Mouse (Mus musculus): ENCODE measurements at regions not wholly inside any gene's neighbourhood (a gene's known extent, or its start where the extent isn't known, plus 50 kb on each side); places are given as distances from the start of the nearest gene placed in this dataset.

GRCm38 (mm10) chr11:44316061-44316460 lies 83.8 kb upstream of the Il12b start:
- TF ChIP-seq CTCF (IDR thresholded peaks at IDR 0.05; ENCODE audit: control insufficient read depth, insufficient read depth, insufficient replicate concordance, low read depth, low read length) (no peak), POLR2A (IDR thresholded peaks at IDR 0.05; ENCODE audit: control insufficient read depth, low read depth, low read length) (no peak)
- no peak overlapping the region for H3K27ac ChIP-seq (ENCODE audit: control insufficient read depth, insufficient read depth, low read depth, low read length)

DNA sequence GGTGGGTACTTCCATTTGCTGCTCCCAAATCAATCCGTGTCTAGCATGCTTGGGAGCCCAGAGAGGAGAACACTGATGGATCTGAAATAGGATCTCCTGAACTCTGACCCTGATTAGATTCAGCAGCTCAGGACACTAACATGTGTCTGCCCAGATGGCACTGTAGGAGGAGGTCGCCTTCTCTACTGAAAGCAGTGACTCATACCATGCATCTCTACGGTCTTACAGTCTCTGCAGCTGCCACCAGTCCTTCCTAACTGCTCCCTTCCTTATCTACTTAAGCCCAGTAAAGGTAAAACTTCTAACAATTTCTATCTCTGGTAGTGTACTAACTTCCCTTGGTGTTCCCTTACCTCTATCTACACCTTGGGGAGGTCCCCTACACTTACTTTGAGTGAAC lies 80.7 kb upstream of the Il12b start:
- Histone ChIP-seq H3K4me1 (ENCODE audit: control insufficient read depth, insufficient read depth, low read length) (no peaks in the 10 kb centered on the region), H3K27me3 (ENCODE audit: control insufficient read depth, insufficient read depth, low read length) (no peaks in the 10 kb centered on the region), H3K27ac (ENCODE audit: control insufficient read depth, insufficient read depth, low read depth, low read length) (no peak overlapping the region)

More at GRCm38 (mm10) chr11:44316061-44316460, 83.8 kb upstream of the Il12b start:
- Histone ChIP-seq H3K36me3 (ENCODE audit: control insufficient read depth, insufficient read depth, low read length) (no peaks in the 10 kb centered on the region), H3K4me1 (ENCODE audit: control insufficient read depth, insufficient read depth, low read length) (no peaks in the 10 kb centered on the region), H3K4me3 (ENCODE audit: control insufficient read depth, low read depth, low read length) (no peak overlapping the region), H3K27me3 (ENCODE audit: control insufficient read depth, insufficient read depth, low read length) (no peaks in the 10 kb centered on the region)

GRCm38 (mm10) chr11:44323314-44323713 lies 76.5 kb upstream of the Il12b start:
- TF ChIP-seq CTCF (IDR thresholded peaks at IDR 0.05; ENCODE audit: control insufficient read depth, insufficient read depth, insufficient replicate concordance, low read depth, low read length) (no peak), POLR2A (IDR thresholded peaks at IDR 0.05; ENCODE audit: control insufficient read depth, low read depth, low read length) (no peak)
- Histone ChIP-seq H3K27ac (ENCODE audit: control insufficient read depth, insufficient read depth, low read depth, low read length) (no peak overlapping the region), H3K27me3 (ENCODE audit: control insufficient read depth, insufficient read depth, low read length) (no peaks in the 10 kb centered on the region), H3K4me3 (ENCODE audit: control insufficient read depth, low read depth, low read length) (no peak overlapping the region), H3K4me1 (ENCODE audit: control insufficient read depth, insufficient read depth, low read length) (no peaks in the 10 kb centered on the region), H3K36me3 (ENCODE audit: control insufficient read depth, insufficient read depth, low read length) (no peaks in the 10 kb centered on the region)

More for the DNA sequence above, 80.7 kb upstream of the Il12b start:
- H3K4me3 ChIP-seq (ENCODE audit: control insufficient read depth, low read depth, low read length) = no peak overlapping the region
- TF ChIP-seq CTCF (IDR thresholded peaks at IDR 0.05; ENCODE audit: control insufficient read depth, insufficient read depth, insufficient replicate concordance, low read depth, low read length) (no peak), POLR2A (IDR thresholded peaks at IDR 0.05; ENCODE audit: control insufficient read depth, low read depth, low read length) (no peak)
- no peaks in the 10 kb centered on the region for H3K36me3 ChIP-seq (ENCODE audit: control insufficient read depth, insufficient read depth, low read length)

DNA sequence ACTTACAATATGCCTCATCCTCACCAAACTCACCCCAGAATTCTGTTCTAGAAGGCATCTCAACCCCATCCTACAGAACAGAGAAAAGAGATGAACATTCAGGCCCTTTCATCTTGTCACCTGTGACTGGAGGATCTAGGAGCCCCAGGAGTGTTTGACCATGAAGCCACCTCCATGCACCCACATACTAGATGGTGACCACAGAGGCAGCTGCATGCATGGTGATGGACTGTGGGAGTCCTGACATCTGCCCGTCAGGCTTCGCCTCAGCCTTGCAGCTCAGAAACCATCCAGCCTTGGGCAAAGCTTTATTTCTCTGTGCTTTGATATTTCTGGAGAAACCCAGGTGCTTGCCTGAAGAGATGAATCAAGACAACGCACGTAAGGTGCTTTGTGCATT lies 74.8 kb upstream of the Il12b start:
- Histone ChIP-seq H3K4me3 (ENCODE audit: control insufficient read depth, low read depth, low read length) (no peak overlapping the region), H3K36me3 (ENCODE audit: control insufficient read depth, insufficient read depth, low read length) (no peaks in the 10 kb centered on the region), H3K4me1 (ENCODE audit: control insufficient read depth, insufficient read depth, low read length) (no peaks in the 10 kb centered on the region), H3K27ac (ENCODE audit: control insufficient read depth, insufficient read depth, low read depth, low read length) (no peak overlapping the region), H3K27me3 (ENCODE audit: control insufficient read depth, insufficient read depth, low read length) (no peaks in the 10 kb centered on the region)
- TF ChIP-seq CTCF (IDR thresholded peaks at IDR 0.05; ENCODE audit: control insufficient read depth, insufficient read depth, insufficient replicate concordance, low read depth, low read length) (no peak), POLR2A (IDR thresholded peaks at IDR 0.05; ENCODE audit: control insufficient read depth, low read depth, low read length) (no peak)

DNA sequence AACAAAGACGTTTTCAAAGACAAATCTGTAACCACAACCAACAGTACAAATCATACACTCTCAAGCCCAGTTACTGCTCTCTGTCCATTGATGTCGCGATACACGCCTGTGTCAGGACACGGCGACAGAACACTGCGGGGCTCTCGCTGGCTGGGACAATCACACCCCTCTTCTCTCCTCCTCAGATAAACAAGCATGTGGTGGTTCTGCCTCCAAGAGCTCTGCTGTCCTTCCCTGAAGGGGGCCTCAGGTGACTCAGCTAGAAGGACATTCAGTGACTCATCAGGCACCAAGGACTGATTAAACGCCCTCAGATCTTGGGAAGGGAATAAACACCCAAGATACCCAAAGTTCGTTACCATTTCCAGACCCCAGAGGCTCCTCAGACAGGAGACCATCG lies 74.3 kb upstream of the Il12b start:
- Histone ChIP-seq H3K36me3 (ENCODE audit: control insufficient read depth, insufficient read depth, low read length) (no peaks in the 10 kb centered on the region), H3K4me1 (ENCODE audit: control insufficient read depth, insufficient read depth, low read length) (no peaks in the 10 kb centered on the region), H3K4me3 (ENCODE audit: control insufficient read depth, low read depth, low read length) (no peak overlapping the region), H3K27me3 (ENCODE audit: control insufficient read depth, insufficient read depth, low read length) (no peaks in the 10 kb centered on the region), H3K27ac (ENCODE audit: control insufficient read depth, insufficient read depth, low read depth, low read length) (no peak overlapping the region)
- no peak for TF ChIP-seq CTCF (IDR thresholded peaks at IDR 0.05; ENCODE audit: control insufficient read depth, insufficient read depth, insufficient replicate concordance, low read depth, low read length)
- no peak for TF ChIP-seq POLR2A (IDR thresholded peaks at IDR 0.05; ENCODE audit: control insufficient read depth, low read depth, low read length)

DNA sequence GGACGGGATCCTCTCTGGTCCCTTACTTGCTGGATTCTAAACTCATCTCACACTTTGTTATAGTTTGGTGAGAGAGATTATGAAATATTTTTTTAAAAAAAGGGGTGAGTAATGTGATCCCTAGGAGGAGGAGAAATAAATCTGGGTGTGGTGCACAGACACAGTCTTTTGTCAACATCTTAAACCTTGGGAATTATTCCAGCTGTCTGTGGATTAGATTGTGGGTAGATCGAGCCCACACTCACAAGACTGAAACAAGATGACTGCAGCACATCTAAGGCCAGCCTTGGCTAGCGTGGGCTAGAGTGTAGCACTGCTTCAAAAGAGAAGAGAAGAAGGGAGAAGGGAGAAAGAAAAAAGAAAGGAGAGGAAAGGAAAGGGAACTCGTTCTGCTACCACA lies 70.4 kb upstream of the Il12b start:
- Histone ChIP-seq H3K4me3 (ENCODE audit: control insufficient read depth, low read depth, low read length) (no peak overlapping the region), H3K4me1 (ENCODE audit: control insufficient read depth, insufficient read depth, low read length) (no peaks in the 10 kb centered on the region), H3K27me3 (ENCODE audit: control insufficient read depth, insufficient read depth, low read length) (no peaks in the 10 kb centered on the region), H3K27ac (ENCODE audit: control insufficient read depth, insufficient read depth, low read depth, low read length) (no peak overlapping the region), H3K36me3 (ENCODE audit: control insufficient read depth, insufficient read depth, low read length) (no peaks in the 10 kb centered on the region)
- TF ChIP-seq CTCF (IDR thresholded peaks at IDR 0.05; ENCODE audit: control insufficient read depth, insufficient read depth, insufficient replicate concordance, low read depth, low read length) = no peak
- TF ChIP-seq POLR2A (IDR thresholded peaks at IDR 0.05; ENCODE audit: control insufficient read depth, low read depth, low read length) = no peak

- Histone ChIP-seq H3K27me3 (ENCODE audit: control insufficient read depth, insufficient read depth, low read length) (no peaks in the 10 kb centered on the region), H3K4me3 (ENCODE audit: control insufficient read depth, low read depth, low read length) (no peak overlapping the region), H3K4me1 (ENCODE audit: control insufficient read depth, insufficient read depth, low read length) (no peaks in the 10 kb centered on the region), H3K27ac (ENCODE audit: control insufficient read depth, insufficient read depth, low read depth, low read length) (no peak overlapping the region), H3K36me3 (ENCODE audit: control insufficient read depth, insufficient read depth, low read length) (no peaks in the 10 kb centered on the region)
- TF ChIP-seq CTCF (IDR thresholded peaks at IDR 0.05; ENCODE audit: control insufficient read depth, insufficient read depth, insufficient replicate concordance, low read depth, low read length) (no peak), POLR2A (IDR thresholded peaks at IDR 0.05; ENCODE audit: control insufficient read depth, low read depth, low read length) (no peak)
These were observed 69.4 kb upstream of the Il12b start for GRCm38 (mm10) chr11:44330438-44330837.
